Mouse (Mus musculus) G1E (cell line): ENCODE data around the gene H13.

ENCODE experiments used
- CTCF ChIP-seq: IDR thresholded peaks from 2 replicates; pipeline ENCODE4 v1.5.1; 2012; ENCODE audit warnings: low read depth, low read length, inconsistent platforms, mixed read lengths
- TAL1 ChIP-seq: conservative IDR thresholded peaks from 2 replicates; pipeline ENCODE4 v1.6.1; 2012; ENCODE audit warnings: low read depth, low read length, inconsistent platforms, mixed read lengths

- TF ChIP-seq CTCF (no peak), TAL1 (no peak)
Measured at GRCm38 (mm10) chr2:152674148-152674547, 4.9 kb downstream of the H13 start.
